Mouse (Mus musculus): ENCODE measurements around the gene Zbtb24.

DNA sequence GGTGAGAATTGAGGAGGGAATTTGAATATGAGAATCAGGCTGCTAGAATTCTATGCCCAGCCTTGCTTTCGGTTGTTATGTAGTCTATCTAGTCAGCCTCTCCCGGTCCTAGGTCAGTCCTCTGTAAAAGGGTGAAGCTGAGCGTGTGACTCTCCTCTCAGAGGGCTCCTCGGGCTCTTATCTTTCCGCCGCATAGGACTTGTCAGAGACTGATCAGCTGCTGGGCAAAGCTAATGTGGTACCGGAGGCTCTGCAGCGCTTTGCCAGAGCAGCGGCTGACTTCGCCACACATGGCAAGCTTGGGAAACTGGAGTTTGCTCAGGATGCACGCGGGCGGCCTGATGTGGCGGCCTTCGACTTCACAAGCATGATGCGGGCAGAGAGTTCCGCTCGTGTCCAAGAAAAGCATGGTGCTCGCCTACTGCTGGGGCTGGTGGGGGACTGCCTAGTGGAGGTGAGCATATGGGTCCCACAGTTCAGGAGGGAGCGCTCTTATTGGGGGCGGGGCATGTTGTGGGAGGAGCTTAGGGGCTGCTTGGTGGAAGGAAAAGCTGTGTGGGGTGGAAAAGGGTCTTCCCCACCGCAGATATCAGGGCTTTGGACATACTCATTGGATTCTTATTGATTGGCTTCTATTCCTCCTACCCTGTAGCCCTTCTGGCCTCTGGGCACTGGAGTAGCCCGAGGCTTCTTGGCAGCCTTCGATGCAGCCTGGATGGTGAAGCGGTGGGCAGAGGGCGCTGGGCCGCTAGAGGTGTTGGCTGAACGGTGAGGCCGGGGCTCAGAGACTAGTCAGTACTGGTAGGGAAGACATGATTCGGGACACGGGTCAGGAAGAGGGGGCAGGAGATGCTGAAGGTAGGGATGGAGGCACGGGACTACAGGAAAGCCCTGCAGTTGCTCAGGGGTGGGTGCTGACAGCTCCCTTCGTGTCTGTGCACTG is 31.0 kb downstream of the Zbtb24 start:
- TF ChIP-seq CTCF (IDR thresholded peaks at IDR 0.05; ENCODE audit: insufficient read depth, low read length) (no peak), POLR2A (IDR thresholded peaks at IDR 0.05; ENCODE audit: borderline replicate concordance, extremely low read depth, low read depth, low read length) (no peak)
